17 mouse cellular contexts compared by ENCODE assay signal in the genomic region with DNA sequence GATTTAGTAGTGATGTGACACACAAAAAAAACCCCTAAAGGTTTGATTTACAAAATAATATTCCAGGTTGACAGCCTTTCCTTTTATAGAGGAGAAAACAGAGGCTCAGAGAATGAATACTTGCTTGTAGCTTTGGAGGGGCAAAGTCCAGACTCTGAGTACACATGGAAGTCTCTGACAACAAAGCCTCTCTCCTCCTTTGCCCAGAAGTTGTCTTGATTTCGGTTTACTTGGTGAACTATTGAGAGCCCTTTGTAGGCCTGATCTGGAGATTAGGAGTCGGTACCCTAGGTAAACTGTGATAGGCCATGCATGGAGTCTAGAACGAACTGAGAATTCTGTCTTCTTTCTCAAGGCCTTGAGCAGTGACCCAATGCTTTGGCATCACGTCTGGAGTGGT. TPM values are rescaled to one million over a fixed set of nuclear protein-coding genes. Genes with fewer than 3 reads are reported as not detected.
DNase-seq lines count a peak whose midpoint lies in the region; ATAC-seq and TF ChIP-seq lines count a peak whose summit lies in the region.
"Had no signal": no experiment of that assay in that cellular context is flagged by ENCODE, and none has a peak within 500 bp of the region (broad histone marks: within the 10 kb centered on the region; RNA-seq: fewer than 3 reads in every experiment).

No protein-coding gene starts in this region.

- no peak overlapping the region for H3K27ac ChIP-seq in heart, embryonic 12.5 days (ENCODE audit: poor library complexity, severe bottlenecking)
- H3K27ac ChIP-seq in lung, embryonic 14.5 days (ENCODE audit: low read depth), result no peak overlapping the region
- H3K27ac ChIP-seq in lung, postnatal 0 days (ENCODE audit: low read length), result no peak overlapping the region
- H3K27ac ChIP-seq in kidney, embryonic 14.5 days (ENCODE audit: low read depth, low read length), result no peak overlapping the region
- no peak overlapping the region; the same call in 1 of the 2 replicates for H3K27ac ChIP-seq in stomach, embryonic 15.5 days
- no peak overlapping the region for H3K27ac ChIP-seq in thymus, adult 2 months (ENCODE audit: control insufficient read depth, insufficient read depth, low read length)
- H3K27ac ChIP-seq: embryonic facial prominence, embryonic 12.5 days; hindbrain, embryonic 10.5 days; limb, embryonic 15.5 days had no signal

- H3K9me3 ChIP-seq in heart, embryonic 12.5 days (replicated peaks), result no peaks in the 10 kb centered on the region
- H3K9me3 ChIP-seq in lung, embryonic 14.5 days (ENCODE audit: low read depth, low read length), result no peaks in the 10 kb centered on the region
- H3K9me3 ChIP-seq in lung, postnatal 0 days (ENCODE audit: low read length), result no peaks in the 10 kb centered on the region
- H3K9me3 ChIP-seq in kidney, embryonic 14.5 days (ENCODE audit: control insufficient read depth, low read length), result no peaks in the 10 kb centered on the region
- H3K9me3 ChIP-seq in stomach, embryonic 15.5 days, result no peaks in the 10 kb centered on the region
- H3K9me3 ChIP-seq: embryonic facial prominence, embryonic 12.5 days; hindbrain, embryonic 10.5 days; limb, embryonic 15.5 days had no signal

- TF ChIP-seq EP300 in lung, postnatal 0 days (IDR thresholded peaks at IDR 0.05), result no peak

- H3K9ac ChIP-seq in heart, embryonic 12.5 days, result no peak overlapping the region
- H3K9ac ChIP-seq in lung, embryonic 14.5 days, result no peak overlapping the region
- no peak overlapping the region for H3K9ac ChIP-seq in lung, postnatal 0 days (replicated peaks; ENCODE audit: low read depth)
- no peak overlapping the region for H3K9ac ChIP-seq in kidney, embryonic 14.5 days (ENCODE audit: low read depth, low read length)
- H3K9ac ChIP-seq in stomach, embryonic 15.5 days, result no peak overlapping the region
- H3K9ac ChIP-seq: embryonic facial prominence, embryonic 12.5 days; limb, embryonic 15.5 days had no signal

- TF ChIP-seq CTCF in lung, embryonic 14.5 days (IDR thresholded peaks at IDR 0.05; ENCODE audit: low read depth), result no peak
- TF ChIP-seq CTCF in lung, postnatal 0 days (IDR thresholded peaks at IDR 0.05), result no peak
- TF ChIP-seq CTCF in thymus, adult 2 months (IDR thresholded peaks at IDR 0.05; ENCODE audit: borderline replicate concordance, control insufficient read depth, extremely low read depth, insufficient read depth, low read length, poor library complexity), result no peak

- no peak for DNase-seq in heart, adult 18-20 months
- no peak for DNase-seq in lung, embryonic 14.5 days
- no peak for DNase-seq in lung, postnatal 0 days (ENCODE audit: low spot score)
- DNase-seq in thymus, adult 2 months, result no peak
- DNase-seq in frontal cortex, postnatal 14 days (ENCODE audit: low spot score in 2 of 2), result no peak
- DNase-seq: B cell, adult 2 months; cerebellum, adult 9-11 months; layer of hippocampus, postnatal 36 days; thymus, postnatal 14 days had no signal

- H3K4me2 ChIP-seq in heart, embryonic 12.5 days, result peak overlapping the region; percentile 18; the same call in 1 of the 2 replicates
- H3K4me2 ChIP-seq in lung, embryonic 14.5 days, result 0 out of 2 replicates have a peak overlapping the region, but pooled peaks have one; percentile 76
- H3K4me2 ChIP-seq in lung, postnatal 0 days (replicated peaks; ENCODE audit: low read depth, low read length), result no peak overlapping the region
- H3K4me2 ChIP-seq in kidney, embryonic 14.5 days (replicated peaks; ENCODE audit: low read depth, low read length), result peak overlapping the region; percentile 61
- peak overlapping the region; percentile 73 for H3K4me2 ChIP-seq in stomach, embryonic 15.5 days
- H3K4me2 ChIP-seq: embryonic facial prominence, embryonic 12.5 days; limb, embryonic 15.5 days had no signal

- WGBS in heart, embryonic 12.5 days, result 69% methylated on average over 4 of the region's 4 CpGs
- 71% methylated on average over 4 of the region's 4 CpGs for whole genome bisulfite sequencing in lung, embryonic 14.5 days
- WGBS in lung, postnatal 0 days, result 58% methylated on average over 4 of the region's 4 CpGs
- WGBS in kidney, embryonic 14.5 days, result 62% methylated on average over 4 of the region's 4 CpGs
- WGBS in stomach, embryonic 15.5 days, result 47% methylated on average over 4 of the region's 4 CpGs
- WGBS in thymus, adult 2 months, result 93% methylated on average over 4 of the region's 4 CpGs

- H3K36me3 ChIP-seq in heart, embryonic 12.5 days, result no peaks in the 10 kb centered on the region
- no peaks in the 10 kb centered on the region for H3K36me3 ChIP-seq in lung, embryonic 14.5 days (ENCODE audit: insufficient read depth)
- H3K36me3 ChIP-seq in lung, postnatal 0 days (ENCODE audit: insufficient read depth, low read length), result no peaks in the 10 kb centered on the region
- H3K36me3 ChIP-seq in kidney, embryonic 14.5 days (ENCODE audit: control insufficient read depth, insufficient read depth, low read length), result no peaks in the 10 kb centered on the region
- H3K36me3 ChIP-seq in stomach, embryonic 15.5 days, result no peaks in the 10 kb centered on the region
- H3K36me3 ChIP-seq in thymus, adult 2 months (ENCODE audit: control insufficient read depth, insufficient read depth, low read length), result no peaks in the 10 kb centered on the region
- H3K36me3 ChIP-seq: embryonic facial prominence, embryonic 12.5 days; G1E; hindbrain, embryonic 10.5 days; limb, embryonic 15.5 days had no signal

- TF ChIP-seq POLR2A in thymus, adult 2 months (IDR thresholded peaks at IDR 0.05; ENCODE audit: control insufficient read depth, extremely low read depth, insufficient read depth, low read length, poor library complexity), result no peak

- no peaks in the 10 kb centered on the region for H3K27me3 ChIP-seq in heart, embryonic 12.5 days (replicated peaks)
- no peaks in the 10 kb centered on the region for H3K27me3 ChIP-seq in lung, embryonic 14.5 days (ENCODE audit: insufficient read depth, low read length)
- no peaks in the 10 kb centered on the region for H3K27me3 ChIP-seq in lung, postnatal 0 days (replicated peaks; ENCODE audit: insufficient read depth, low read length)
- no peaks in the 10 kb centered on the region for H3K27me3 ChIP-seq in kidney, embryonic 14.5 days (ENCODE audit: control insufficient read depth, insufficient read depth, low read length)
- no peaks in the 10 kb centered on the region for H3K27me3 ChIP-seq in stomach, embryonic 15.5 days (replicated peaks)
- H3K27me3 ChIP-seq in thymus, adult 2 months (ENCODE audit: control insufficient read depth, insufficient read depth, low read length), result no peaks in the 10 kb centered on the region
- H3K27me3 ChIP-seq: embryonic facial prominence, embryonic 12.5 days; limb, embryonic 15.5 days had no signal

- no peak overlapping the region for H3K4me3 ChIP-seq in heart, embryonic 12.5 days
- H3K4me3 ChIP-seq in lung, embryonic 14.5 days (ENCODE audit: low read depth, low read length), result no peak overlapping the region
- H3K4me3 ChIP-seq in lung, postnatal 0 days (ENCODE audit: low read depth, low read length), result no peak overlapping the region
- H3K4me3 ChIP-seq in kidney, embryonic 14.5 days (ENCODE audit: low read length), result peak overlapping the region; percentile 78
- H3K4me3 ChIP-seq in stomach, embryonic 15.5 days (replicated peaks), result no peak overlapping the region
- H3K4me3 ChIP-seq in thymus, adult 2 months (ENCODE audit: control insufficient read depth, insufficient read depth, low read length), result no peak overlapping the region
- H3K4me3 ChIP-seq: embryonic facial prominence, embryonic 12.5 days; hindbrain, embryonic 10.5 days; limb, embryonic 15.5 days; myocyte had no signal

- no peak for ATAC-seq in heart, embryonic 12.5 days (ENCODE audit: insufficient number of reproducible peaks, low FRiP score)
- no peak for ATAC-seq in lung, embryonic 14.5 days (ENCODE audit: insufficient read depth)
- no peak for ATAC-seq in lung, postnatal 0 days
- no peak for ATAC-seq in kidney, embryonic 14.5 days (ENCODE audit: low FRiP score, low TSS enrichment)
- no peak for ATAC-seq in stomach, embryonic 15.5 days (ENCODE audit: insufficient read depth, low FRiP score, low read depth)

- 0 out of 2 replicates have a peak, but pooled peaks cover 5% of the 10 kb centered on the region for H3K4me1 ChIP-seq in heart, embryonic 12.5 days (replicated peaks)
- H3K4me1 ChIP-seq in lung, embryonic 14.5 days (ENCODE audit: insufficient read depth), result no peaks in the 10 kb centered on the region
- H3K4me1 ChIP-seq in lung, postnatal 0 days (ENCODE audit: insufficient read depth, low read depth, low read length), result peaks cover 5% of the 10 kb centered on the region; the same call in 1 of the 2 replicates
- peaks cover 7% of the 10 kb centered on the region; the same call in 1 of the 2 replicates for H3K4me1 ChIP-seq in kidney, embryonic 14.5 days (ENCODE audit: control insufficient read depth, insufficient read depth, low read length)
- peaks cover 3% of the 10 kb centered on the region; the same call in 1 of the 2 replicates for H3K4me1 ChIP-seq in stomach, embryonic 15.5 days
- peaks cover 5% of the 10 kb centered on the region for H3K4me1 ChIP-seq in thymus, adult 2 months (replicated peaks; ENCODE audit: control insufficient read depth, insufficient read depth, low read length)

RNA-seq across cellular contexts. Expression of a gene that starts 2.3 kb away (rescaled TPM):
- 14.6 and 14.8 TPM in 2 replicates for polyA plus RNA-seq in heart, embryonic 12.5 days (2016; fragmentation: Nextera tagmentation; extraction: Ambion mirVana)
- 10 to 100 TPM; 10.5 to 10.8 TPM for total RNA-seq in heart, adult 18-20 months (2021)
- 32.2 TPM in 2 replicates for polyA plus RNA-seq in lung, embryonic 14.5 days (2014; fragmentation: Nextera tagmentation; extraction: Ambion mirVana)
- 23.1 and 29.1 TPM in 2 replicates for polyA plus RNA-seq in lung, postnatal 0 days (2015; fragmentation: Nextera tagmentation; extraction: Ambion mirVana)
- polyA plus RNA-seq in kidney, embryonic 14.5 days (2014; fragmentation: Nextera tagmentation; extraction: Ambion mirVana), result 22.1 and 60.8 TPM in 2 replicates
- 36.9 and 44.0 TPM in 2 replicates for polyA plus RNA-seq in stomach, embryonic 15.5 days (2015; fragmentation: Nextera tagmentation; extraction: Ambion mirVana)
- polyA plus RNA-seq in thymus, adult 2 months (2012; rRNA removed), result 4.1 and 6.0 TPM in 2 replicates
